Mouse (Mus musculus) embryo, embryonic 11 days (tissue): ENCODE data around the gene Arg1.
A peak's percentile ranks its signal among the peaks of the same experiment; 100 is the strongest.

ENCODE experiments used
- DNase-seq: peaks from one replicate; pipeline ENCODE4 v3.0.0-alpha.2; 2015

Gene Arg1

GRCm38 (mm10) chr10:24926962-24927720, at the start of gene Arg1:
Gene Arg1, minus strand, starts transcription at chr10:24927484.
- DNase-seq = peak; percentile 81

GRCm38 (mm10) chr10:24973845-24974514, 46.7 kb upstream of the Arg1 start:
- no peak for DNase-seq

GRCm38 (mm10) chr10:24973385-24973784, 46.1 kb upstream of the Arg1 start:
- DNase-seq = no peak

DNA sequence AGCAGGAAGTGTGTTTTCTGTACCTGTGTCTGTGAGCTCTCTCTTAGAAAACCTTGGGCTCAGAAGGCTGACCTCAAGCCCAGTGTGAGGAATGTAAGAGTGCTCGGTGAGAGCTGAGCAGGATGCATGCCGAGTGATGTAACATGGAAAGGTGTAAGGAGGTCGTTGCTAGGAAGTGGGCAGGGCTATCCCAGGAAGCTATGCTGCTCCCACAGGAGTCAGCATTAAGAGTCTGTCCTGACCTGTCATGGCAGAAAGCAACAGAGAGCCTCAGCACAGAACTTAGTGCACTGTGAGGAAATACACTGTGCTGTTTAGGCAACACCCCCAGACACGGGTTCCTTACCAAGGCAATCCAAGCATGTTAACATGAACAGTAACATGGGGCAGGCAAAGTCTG, 45.6 kb upstream of the Arg1 start:
- DNase-seq = no peak

- DNase-seq = no peak
These were observed 38.7 kb upstream of the Arg1 start for GRCm38 (mm10) chr10:24965821-24966550.

DNA sequence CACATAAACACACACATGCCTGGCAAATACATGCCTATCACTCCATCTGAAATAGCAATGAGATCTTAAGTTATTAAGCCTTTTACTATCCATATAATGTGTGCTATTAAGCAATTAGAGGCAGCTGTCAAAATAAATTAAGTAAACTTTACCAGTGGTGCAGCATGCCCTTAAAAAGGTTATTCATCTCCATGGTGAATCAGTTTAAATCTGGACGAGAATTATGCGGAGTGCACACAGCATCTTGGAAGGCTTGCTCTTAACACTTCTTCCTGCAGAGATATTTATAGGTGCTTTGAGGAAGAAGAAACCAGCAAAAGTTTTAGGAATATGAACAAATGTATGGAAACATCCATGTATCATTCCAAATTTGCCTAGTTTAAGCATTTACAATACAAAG, 34.6 kb upstream of the Arg1 start:
- DNase-seq = no peak

DNA sequence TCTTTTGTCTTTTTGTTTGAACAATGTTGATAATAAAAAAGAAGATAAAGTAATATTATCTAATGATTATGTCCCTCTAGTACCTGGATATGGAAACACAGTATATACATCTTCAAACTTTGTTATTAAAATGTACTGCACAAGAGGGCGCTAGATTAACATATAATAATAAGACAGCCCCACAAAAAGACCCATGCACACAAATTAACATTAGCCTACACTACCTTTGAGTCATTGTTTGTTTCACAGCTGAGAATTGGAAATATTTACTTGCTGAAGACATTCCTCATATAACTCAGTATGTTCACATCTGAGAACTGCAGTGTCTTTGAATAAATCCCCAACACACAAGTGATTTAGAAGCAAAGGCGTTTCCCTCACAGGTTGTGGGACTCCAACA, 33.8 kb upstream of the Arg1 start:
- peak; percentile 71 for DNase-seq

DNA sequence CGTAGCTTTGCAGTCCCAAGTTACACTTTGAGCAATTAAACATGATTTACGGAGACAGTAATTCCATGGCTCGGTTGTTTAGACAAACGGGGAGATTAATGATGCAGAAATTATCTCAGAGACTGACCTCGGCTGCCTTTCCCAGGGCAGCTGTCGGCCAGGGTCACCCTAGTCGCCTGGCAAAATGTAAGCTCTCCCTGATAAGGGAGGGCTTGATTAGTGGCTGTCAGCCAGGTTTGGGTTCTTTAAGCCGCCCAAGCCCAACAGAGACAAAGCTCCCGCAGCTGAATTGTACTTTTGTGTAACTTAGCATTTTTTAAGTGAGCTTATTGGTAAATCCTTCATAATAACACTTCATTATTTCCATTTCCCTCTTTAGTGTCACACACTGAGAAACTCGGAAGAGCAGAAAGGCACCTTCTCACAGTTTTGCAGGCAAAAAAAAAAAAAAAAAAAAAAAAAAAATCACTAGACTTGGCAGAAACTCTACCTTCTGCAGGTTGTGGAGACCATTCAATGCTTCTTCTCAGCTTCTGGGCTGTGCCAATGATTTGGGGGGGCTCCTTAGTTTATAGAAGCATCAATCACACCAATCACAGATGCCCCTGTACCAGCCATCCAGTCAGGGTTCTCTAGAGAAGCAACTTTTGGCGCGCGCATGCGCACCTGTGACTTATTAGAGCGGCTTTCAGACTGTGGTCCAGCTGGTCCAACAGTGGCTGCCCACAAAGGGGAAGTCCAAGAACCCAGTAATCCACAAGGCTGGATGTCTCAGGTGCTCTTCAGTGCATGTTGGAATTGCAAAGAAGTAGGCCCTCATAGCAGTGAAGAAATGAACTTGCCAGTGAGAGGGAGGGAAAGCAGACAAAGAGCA, 32.0 kb upstream of the Arg1 start:
- peak; percentile 65 for DNase-seq

DNA sequence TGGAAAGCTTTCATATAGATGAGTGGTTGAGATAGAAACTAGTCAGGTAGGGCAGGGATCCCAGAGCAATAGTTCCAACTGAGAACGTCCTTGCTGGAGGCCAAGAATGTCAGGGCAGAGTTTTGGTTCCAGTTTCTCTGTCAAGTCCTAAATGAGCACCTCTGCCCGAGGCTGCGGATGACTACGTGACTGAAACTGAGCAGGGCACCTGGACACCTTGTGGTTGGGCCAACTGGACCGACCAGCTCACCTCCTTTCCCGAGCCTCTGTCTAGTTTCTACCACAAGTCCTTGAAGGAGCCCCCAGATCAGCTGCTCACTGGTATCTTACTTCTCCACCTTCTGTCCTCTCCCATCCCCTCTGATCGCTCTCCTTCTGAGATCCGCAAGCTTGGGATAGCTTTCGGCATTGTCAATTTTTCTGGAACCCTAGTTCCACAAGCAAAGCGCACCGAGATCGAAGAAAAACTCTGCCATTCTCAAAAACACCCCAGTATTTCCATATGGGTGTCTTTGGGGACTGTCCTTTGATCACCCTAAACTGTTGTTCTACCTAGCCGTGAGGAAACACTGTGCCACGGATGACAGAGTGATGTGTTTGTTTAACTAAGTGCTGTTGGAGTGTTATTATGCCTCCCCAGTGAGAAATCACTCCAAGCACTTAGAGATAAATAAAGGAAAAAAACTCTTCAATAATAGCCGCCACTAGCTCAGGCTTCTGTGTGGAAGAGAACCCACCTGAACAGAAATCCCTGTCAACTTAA, 31.2 kb upstream of the Arg1 start:
- DNase-seq = no peak

- no peak for DNase-seq
These were observed 26.6 kb upstream of the Arg1 start for GRCm38 (mm10) chr10:24953876-24954275.

GRCm38 (mm10) chr10:24952549-24952948, 25.3 kb upstream of the Arg1 start:
- no peak for DNase-seq

- DNase-seq = no peak
These were observed 24.3 kb upstream of the Arg1 start for GRCm38 (mm10) chr10:24951575-24951974.

DNA sequence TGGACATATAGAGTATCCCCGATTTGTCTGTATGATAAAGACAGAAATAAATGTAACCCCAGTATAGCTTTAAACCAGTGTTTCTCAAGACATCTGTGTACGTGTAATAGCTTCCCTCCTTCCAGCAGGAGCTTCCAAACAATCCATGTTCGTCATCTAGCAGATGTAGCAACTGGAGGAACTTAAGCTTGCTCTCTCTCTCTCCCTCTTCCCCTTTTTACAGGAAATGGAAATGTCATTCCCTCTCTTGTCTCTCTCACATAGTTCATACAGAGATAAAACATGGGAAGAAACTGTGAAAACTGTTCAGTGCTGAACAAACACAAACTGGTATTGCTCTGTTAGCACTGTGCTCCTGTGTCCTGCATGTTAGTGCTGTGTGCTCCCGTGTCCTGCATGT, 22.9 kb upstream of the Arg1 start:
- DNase-seq = no peak

GRCm38 (mm10) chr10:24948278-24948677, 21.0 kb upstream of the Arg1 start:
- DNase-seq = no peak

DNA sequence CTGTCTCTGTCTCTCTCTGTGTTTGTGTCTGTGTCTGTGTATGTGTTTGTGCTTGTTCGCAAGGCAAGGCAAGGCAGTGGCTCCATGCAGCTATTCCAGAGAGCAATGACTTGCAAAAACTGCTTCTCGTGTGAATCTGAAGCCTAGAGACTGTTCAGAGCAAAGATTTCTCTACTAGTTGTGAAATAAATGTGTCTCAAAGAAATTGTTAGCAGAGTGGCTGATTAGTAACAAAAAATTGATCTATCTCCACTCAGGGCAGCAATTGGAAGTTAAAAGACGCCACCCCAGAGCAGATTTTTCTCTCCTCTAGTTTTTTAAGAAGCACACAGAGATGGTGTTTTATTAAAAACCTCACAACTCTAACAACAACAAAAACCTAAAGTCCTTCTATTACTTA, 20.6 kb upstream of the Arg1 start:
- no peak for DNase-seq

DNA sequence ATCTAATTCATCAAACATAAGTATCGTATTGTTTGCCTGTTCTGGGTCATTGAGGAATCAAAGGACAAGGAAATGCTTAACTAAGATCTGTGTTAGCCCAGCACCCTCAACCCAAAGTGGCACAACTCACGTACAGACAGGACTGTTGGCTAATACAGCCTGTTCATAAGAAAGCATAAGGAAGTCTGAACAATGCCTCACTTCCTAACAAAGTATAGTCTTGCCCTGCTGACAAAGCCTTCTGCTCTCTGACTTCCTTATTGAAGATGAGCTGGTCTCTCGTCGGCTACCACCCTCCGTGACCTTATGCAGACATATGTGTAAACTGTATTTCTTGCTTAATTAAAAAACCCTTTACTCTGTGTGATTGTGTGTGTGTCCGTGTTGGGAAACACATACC, 2.9 kb upstream of the Arg1 start:
- DNase-seq = no peak

- DNase-seq = peak; percentile 73
These were observed 788 bp upstream of the Arg1 start for GRCm38 (mm10) chr10:24928072-24928471.

GRCm38 (mm10) chr10:24926380-24926779, 904 bp downstream of the Arg1 start:
- peak; percentile 53 for DNase-seq

DNA sequence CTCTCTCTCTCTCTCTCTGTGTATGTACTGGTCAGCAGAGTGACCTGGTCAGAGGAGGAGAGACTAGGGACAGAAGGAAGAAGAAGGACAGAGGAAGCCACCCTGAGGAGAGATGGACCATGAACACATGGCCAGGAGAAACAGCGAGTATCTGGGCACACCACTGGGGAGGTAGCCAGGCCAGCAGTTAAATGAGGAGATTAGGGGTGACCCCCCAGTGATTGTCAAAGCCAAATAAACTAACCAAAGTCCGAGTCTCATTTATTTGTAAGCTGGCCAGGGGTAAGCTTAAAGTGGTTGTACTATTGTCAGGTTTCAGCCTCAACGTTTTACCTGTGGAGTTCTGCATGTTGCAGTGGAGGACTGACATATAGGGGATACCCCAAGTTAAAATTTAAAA, 3.0 kb downstream of the Arg1 start:
- DNase-seq = no peak

DNA sequence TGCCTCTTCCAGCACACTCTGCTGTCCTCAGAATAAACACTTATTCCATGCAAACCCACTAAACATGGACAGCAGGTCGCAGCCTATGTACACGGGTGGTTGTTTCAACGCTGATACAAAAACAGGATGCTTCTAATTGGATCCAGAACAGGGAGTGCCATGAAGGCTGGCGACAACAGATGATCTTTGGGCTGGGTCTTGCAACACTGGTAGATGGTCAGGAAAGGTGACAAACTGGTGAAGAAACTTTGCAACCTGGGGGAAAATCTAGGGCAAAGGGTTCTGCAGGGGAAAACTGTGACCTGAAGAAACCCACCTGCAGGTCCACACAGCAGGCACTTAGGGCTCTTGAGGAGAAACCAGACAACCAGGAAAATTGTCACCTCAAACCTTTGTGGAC, 4.3 kb downstream of the Arg1 start:
- DNase-seq = no peak

DNA sequence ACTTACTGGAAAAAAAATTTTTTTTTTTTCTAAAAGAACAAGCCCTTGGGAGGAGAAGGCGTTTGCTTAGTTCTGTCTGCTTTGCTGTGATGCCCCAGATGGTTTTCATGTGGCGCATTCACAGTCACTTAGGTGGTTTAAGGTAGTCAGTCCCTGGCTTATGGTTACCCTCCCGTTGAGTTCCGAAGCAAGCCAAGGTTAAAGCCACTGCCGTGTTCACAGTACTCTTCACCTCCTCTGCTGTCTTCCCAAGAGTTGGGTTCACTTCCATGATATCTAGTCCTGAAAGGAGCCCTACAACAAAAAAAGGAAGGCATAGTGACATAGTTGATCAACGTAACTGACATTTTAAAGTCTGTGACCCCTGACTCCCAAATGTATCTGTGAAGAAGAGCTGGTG, 11.8 kb downstream of the Arg1 start:
- DNase-seq = no peak

- DNase-seq = no peak
These were observed 14.7 kb downstream of the Arg1 start for GRCm38 (mm10) chr10:24912576-24912975.
